Mouse (Mus musculus) intestine, embryonic 14.5 days (tissue): ENCODE results near the gene 1110059E24Rik. TPM values are rescaled to one million over a fixed set of nuclear protein-coding genes. Genes with fewer than 3 reads are reported as not detected.

Source experiments
- polyA plus RNA-seq: library from polyadenylated mRNA; unstranded; fragments of >200 nt; fragmentation: Nextera tagmentation; extraction: Ambion mirVana; gene quantifications from 2 replicates; pipeline ENCODE4 v1.2.1, GENCODE M21; 2014

1110059E24Rik gene
- polyA plus RNA-seq, 1 experiment from 2014 or later, result 68.5 TPM

Other genes with a start within 250 kb of the 1110059E24Rik start
- 0.23 and 0.57 TPM in 2 replicates for gene Gda, start 179.5 kb downstream of the 1110059E24Rik start, polyA plus RNA-seq
- 27.5 and 28.2 TPM in 2 replicates for gene Abhd17b, start 209 bp upstream of the 1110059E24Rik start, polyA plus RNA-seq
- gene Cemip2, start 125.4 kb upstream of the 1110059E24Rik start, polyA plus RNA-seq, result 14.8 and 16.9 TPM in 2 replicates